Mouse (Mus musculus): ENCODE measurements at regions not wholly inside any gene's neighbourhood (a gene's known extent, or its start where the extent isn't known, plus 50 kb on each side); places are given as distances from the start of the nearest gene placed in this dataset.

DNA sequence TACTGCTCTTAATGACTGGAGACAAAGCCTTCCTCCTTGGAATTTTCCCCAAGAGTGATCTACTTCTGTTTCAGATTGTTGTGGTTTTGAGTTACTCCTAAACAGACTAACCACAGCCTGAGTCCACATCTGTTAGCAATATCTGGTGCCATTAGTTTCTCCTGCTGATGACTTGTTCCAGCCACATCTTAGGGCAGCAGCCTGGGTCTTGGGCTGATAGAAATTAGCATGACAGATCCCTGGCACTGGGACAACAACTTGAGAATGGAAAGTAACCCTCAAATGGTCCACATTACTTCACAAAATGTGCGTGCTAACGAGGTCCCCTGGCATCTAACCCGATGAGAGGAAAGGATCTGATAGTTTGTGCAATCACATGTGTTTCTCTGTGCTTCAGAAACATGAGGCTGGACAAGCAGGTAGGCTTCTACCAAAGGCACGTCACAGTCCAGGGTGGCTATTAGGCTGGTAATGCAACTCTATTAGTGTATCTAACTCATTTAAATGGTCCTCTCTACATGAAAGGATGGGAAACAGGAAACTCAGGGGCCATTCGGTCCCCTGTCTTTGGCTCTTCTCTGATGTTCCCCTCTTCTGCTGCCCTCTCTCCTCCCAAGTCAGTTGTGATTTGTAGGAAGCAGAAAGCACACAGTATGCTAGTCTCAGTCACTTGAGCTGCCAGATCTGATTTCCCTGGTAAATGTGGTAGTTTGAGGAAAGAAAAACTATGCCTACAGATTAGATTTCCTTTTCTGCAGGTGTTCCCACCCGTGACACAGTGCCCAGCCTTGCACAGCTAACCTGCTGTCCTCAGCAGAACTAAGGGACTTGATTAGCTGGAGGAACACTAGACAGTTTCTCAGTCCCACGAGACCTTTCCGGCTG lies 2866.9 kb upstream of the 5930422O12Rik start:
- no peak overlapping the region for H3K9ac ChIP-seq (ENCODE audit: low read depth, low read length)
- no peaks in the 10 kb centered on the region; the same call in 1 of the 2 replicates for H3K27me3 ChIP-seq (replicated peaks; ENCODE audit: control insufficient read depth, insufficient read depth, low read length)
- peak overlapping the region; percentile 7; the same call in 1 of the 2 replicates for H3K4me2 ChIP-seq (ENCODE audit: low read depth, low read length)
- peak; percentile 87 for ATAC-seq (ENCODE audit: low read depth)
- DNase-seq (ENCODE audit: low spot score), result peak; percentile 92
- peaks cover 13% of the 10 kb centered on the region for H3K4me1 ChIP-seq (ENCODE audit: control insufficient read depth, insufficient read depth, low read length)
- H3K9me3 ChIP-seq (ENCODE audit: control insufficient read depth, low read length), result no peaks in the 10 kb centered on the region
- no peaks in the 10 kb centered on the region for H3K36me3 ChIP-seq (ENCODE audit: control insufficient read depth, insufficient read depth, low read length)
- H3K27ac ChIP-seq (replicated peaks; ENCODE audit: low read depth, low read length), result peak overlapping the region; percentile 44
- WGBS, result 37% methylated on average over 8 of the region's 8 CpGs
- H3K4me3 ChIP-seq (ENCODE audit: low read depth, low read length), result no peak overlapping the region

DNA sequence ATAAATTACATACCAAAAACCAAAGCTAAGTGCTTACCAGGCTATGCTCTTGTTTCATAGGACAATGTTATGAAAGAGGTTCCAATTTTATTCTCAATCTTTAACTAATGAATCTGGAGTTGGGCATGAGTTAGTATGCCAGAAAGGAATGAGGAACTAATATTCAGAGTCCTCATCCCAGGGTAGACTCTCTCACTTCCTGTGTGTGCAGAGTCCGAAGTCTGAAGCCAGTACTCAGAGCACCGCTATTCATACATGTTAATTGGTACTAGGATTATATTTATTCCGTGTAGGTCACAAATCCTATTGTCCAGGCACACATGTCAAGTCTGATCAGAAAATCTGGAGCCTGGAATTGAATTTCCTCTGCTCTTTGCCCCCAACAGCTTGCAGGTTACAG lies 2858.7 kb upstream of the 5930422O12Rik start:
- ATAC-seq (ENCODE audit: low read depth) (no peak), DNase-seq (ENCODE audit: low spot score) (no peak)
- Histone ChIP-seq H3K4me3 (ENCODE audit: low read depth, low read length) (no peak overlapping the region), H3K4me2 (ENCODE audit: low read depth, low read length) (no peak overlapping the region), H3K4me1 (ENCODE audit: control insufficient read depth, insufficient read depth, low read length) (no peaks in the 10 kb centered on the region), H3K9me3 (ENCODE audit: control insufficient read depth, low read length) (no peaks in the 10 kb centered on the region), H3K27me3 (replicated peaks; ENCODE audit: control insufficient read depth, insufficient read depth, low read length) (no peaks in the 10 kb centered on the region; the same call in 1 of the 2 replicates), H3K9ac (ENCODE audit: low read depth, low read length) (no peak overlapping the region), H3K36me3 (ENCODE audit: control insufficient read depth, insufficient read depth, low read length) (no peaks in the 10 kb centered on the region), H3K27ac (replicated peaks; ENCODE audit: low read depth, low read length) (no peak overlapping the region)
- WGBS, result 71% methylated on average over 3 of the region's 3 CpGs

DNA sequence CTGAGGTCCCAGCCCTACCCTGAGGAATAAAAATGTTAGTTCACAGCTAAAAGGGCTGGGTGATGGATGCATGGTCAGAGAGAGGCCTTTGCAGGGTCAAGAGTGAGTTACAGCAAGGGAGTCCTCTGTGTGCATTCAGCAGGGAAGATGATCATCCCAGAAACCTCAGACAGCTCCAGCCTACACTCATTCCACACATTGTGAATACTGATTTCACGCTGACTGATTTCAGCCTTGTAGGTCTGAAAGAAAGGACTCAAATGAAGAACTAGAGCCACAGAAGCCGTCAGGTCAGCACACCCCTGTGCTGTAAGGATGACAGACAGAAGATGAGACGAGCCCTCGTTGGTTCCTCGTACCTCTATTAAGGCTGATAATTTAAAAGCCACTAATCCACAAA lies 2858.0 kb upstream of the 5930422O12Rik start:
- Histone ChIP-seq H3K27ac (replicated peaks; ENCODE audit: low read depth, low read length) (no peak overlapping the region), H3K4me2 (ENCODE audit: low read depth, low read length) (no peak overlapping the region), H3K9ac (ENCODE audit: low read depth, low read length) (no peak overlapping the region), H3K9me3 (ENCODE audit: control insufficient read depth, low read length) (no peaks in the 10 kb centered on the region), H3K4me1 (ENCODE audit: control insufficient read depth, insufficient read depth, low read length) (no peaks in the 10 kb centered on the region), H3K4me3 (ENCODE audit: low read depth, low read length) (no peak overlapping the region), H3K27me3 (replicated peaks; ENCODE audit: control insufficient read depth, insufficient read depth, low read length) (no peaks in the 10 kb centered on the region), H3K36me3 (ENCODE audit: control insufficient read depth, insufficient read depth, low read length) (no peaks in the 10 kb centered on the region)
- 56% methylated on average over 5 of the region's 5 CpGs for WGBS
- ATAC-seq (ENCODE audit: low read depth), result no peak
- DNase-seq (ENCODE audit: low spot score), result no peak

DNA sequence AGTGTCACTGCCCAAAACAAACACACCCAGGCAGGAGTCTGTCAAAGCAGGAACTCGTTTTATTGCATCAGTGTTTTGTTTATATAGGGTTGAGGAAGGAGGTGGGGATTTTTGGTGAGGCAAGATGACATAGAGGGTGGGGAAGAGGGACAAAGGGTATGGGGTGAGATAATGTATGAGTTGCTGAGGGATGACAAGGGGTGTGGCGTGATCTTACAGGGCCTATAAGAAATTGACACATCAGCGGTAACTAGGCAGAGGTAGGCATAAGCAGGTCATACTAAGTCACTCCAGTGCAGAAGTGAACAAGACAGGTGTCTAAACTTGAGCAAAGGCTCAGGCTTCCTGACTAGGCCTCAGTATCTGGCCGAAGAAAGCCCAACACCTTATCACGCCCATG lies 2841.0 kb upstream of the 5930422O12Rik start:
- H3K36me3 ChIP-seq (ENCODE audit: control insufficient read depth, insufficient read depth, low read length), result no peaks in the 10 kb centered on the region
- no peaks in the 10 kb centered on the region for H3K27me3 ChIP-seq (replicated peaks; ENCODE audit: control insufficient read depth, insufficient read depth, low read length)
- H3K4me3 ChIP-seq (ENCODE audit: low read depth, low read length), result no peak overlapping the region
- no peaks in the 10 kb centered on the region for H3K9me3 ChIP-seq (ENCODE audit: control insufficient read depth, low read length)
- ATAC-seq (ENCODE audit: low read depth) (no peak), DNase-seq (ENCODE audit: low spot score) (no peak)
- no peak overlapping the region for H3K9ac ChIP-seq (ENCODE audit: low read depth, low read length)
- 75% methylated on average over 5 of the region's 5 CpGs for WGBS
- no peak overlapping the region for H3K27ac ChIP-seq (replicated peaks; ENCODE audit: low read depth, low read length)
- no peak overlapping the region for H3K4me2 ChIP-seq (ENCODE audit: low read depth, low read length)
- no peaks in the 10 kb centered on the region for H3K4me1 ChIP-seq (ENCODE audit: control insufficient read depth, insufficient read depth, low read length)

DNA sequence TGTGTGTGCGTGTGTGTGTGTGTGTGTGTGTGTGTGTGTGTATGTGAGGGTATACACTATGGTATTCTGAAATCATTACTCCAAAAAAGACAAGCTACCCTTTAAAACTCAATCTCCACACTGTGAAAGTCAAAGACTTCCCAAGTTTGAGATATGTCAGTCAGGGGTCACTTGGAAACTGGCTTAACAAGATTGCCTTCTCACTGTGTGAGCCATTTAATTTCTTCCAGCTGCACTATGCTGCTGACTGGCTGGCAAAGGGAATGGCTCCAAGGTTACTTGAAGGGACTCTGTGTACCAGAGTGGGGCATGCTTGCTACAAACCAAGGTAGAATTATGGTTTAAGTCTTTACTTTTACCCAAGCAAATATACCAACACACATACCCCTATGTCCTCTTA lies 2826.1 kb upstream of the 5930422O12Rik start:
- no peak overlapping the region for H3K27ac ChIP-seq (replicated peaks; ENCODE audit: low read depth, low read length)
- ATAC-seq (ENCODE audit: low read depth), result no peak
- H3K4me1 ChIP-seq (ENCODE audit: control insufficient read depth, insufficient read depth, low read length), result no peaks in the 10 kb centered on the region
- H3K9me3 ChIP-seq (ENCODE audit: control insufficient read depth, low read length), result no peaks in the 10 kb centered on the region
- no peaks in the 10 kb centered on the region for H3K36me3 ChIP-seq (ENCODE audit: control insufficient read depth, insufficient read depth, low read length)
- H3K9ac ChIP-seq (ENCODE audit: low read depth, low read length), result no peak overlapping the region
- no peak overlapping the region for H3K4me2 ChIP-seq (ENCODE audit: low read depth, low read length)
- DNase-seq (ENCODE audit: low spot score), result no peak
- H3K4me3 ChIP-seq (ENCODE audit: low read depth, low read length), result no peak overlapping the region
- no CpG with 5 or more reads among the region's 1 CpGs for WGBS
- H3K27me3 ChIP-seq (replicated peaks; ENCODE audit: control insufficient read depth, insufficient read depth, low read length), result no peaks in the 10 kb centered on the region

DNA sequence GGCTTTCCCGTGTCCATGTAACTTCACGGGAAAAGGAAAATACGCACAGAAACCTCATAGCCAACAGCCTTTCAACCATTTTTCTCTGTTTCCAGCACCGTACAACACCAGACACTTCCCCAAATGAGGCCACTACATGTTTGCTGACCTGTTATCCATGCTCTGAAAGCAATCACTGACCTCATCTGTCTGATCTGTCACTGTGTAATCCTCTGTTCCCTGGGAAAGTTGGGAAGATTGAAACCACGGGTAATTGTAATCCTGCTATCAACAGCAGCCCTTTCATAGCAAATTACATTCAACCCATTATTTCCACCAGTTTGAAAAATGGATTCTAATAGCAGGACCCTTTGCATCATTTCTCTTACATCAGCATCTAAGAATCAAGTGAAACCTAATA lies 2798.2 kb upstream of the 5930422O12Rik start:
- peak; percentile 11 for DNase-seq (ENCODE audit: low spot score)
- no peak overlapping the region for H3K27ac ChIP-seq (replicated peaks; ENCODE audit: low read depth, low read length)
- ATAC-seq (ENCODE audit: low read depth), result no peak
- H3K4me3 ChIP-seq (ENCODE audit: low read depth, low read length), result no peak overlapping the region
- no peak overlapping the region for H3K4me2 ChIP-seq (ENCODE audit: low read depth, low read length)
- no peaks in the 10 kb centered on the region for H3K27me3 ChIP-seq (replicated peaks; ENCODE audit: control insufficient read depth, insufficient read depth, low read length)
- H3K9ac ChIP-seq (ENCODE audit: low read depth, low read length), result no peak overlapping the region
- 70% methylated on average over 5 of the region's 5 CpGs for WGBS
- H3K4me1 ChIP-seq (ENCODE audit: control insufficient read depth, insufficient read depth, low read length), result no peaks in the 10 kb centered on the region
- H3K36me3 ChIP-seq (ENCODE audit: control insufficient read depth, insufficient read depth, low read length), result no peaks in the 10 kb centered on the region
- no peaks in the 10 kb centered on the region for H3K9me3 ChIP-seq (ENCODE audit: control insufficient read depth, low read length)

DNA sequence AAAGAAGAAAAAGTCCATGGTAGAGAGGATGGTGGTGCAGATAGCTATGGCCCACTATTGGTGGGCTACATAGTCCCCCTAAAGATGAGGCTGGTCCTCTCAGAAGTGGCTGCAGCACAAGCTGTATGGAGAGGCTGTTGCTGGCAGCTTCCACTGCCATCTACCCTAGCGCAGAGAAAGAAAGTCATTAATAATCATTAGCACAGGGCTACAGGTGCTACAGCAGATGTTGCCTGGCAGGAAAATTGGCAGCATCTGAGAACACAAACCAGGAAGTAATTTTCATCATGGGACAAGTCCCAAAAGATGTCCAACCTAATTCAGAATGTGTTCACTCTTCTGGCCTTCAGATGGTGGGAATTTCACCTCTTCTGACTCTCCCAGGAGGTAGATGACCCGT lies 2791.7 kb upstream of the 5930422O12Rik start:
- H3K36me3 ChIP-seq (ENCODE audit: control insufficient read depth, insufficient read depth, low read length), result no peaks in the 10 kb centered on the region
- H3K4me2 ChIP-seq (ENCODE audit: low read depth, low read length), result no peak overlapping the region
- H3K9ac ChIP-seq (ENCODE audit: low read depth, low read length), result no peak overlapping the region
- no peaks in the 10 kb centered on the region for H3K27me3 ChIP-seq (replicated peaks; ENCODE audit: control insufficient read depth, insufficient read depth, low read length)
- no peaks in the 10 kb centered on the region for H3K4me1 ChIP-seq (ENCODE audit: control insufficient read depth, insufficient read depth, low read length)
- no peak for ATAC-seq (ENCODE audit: low read depth)
- DNase-seq (ENCODE audit: low spot score), result no peak
- no peak overlapping the region for H3K4me3 ChIP-seq (ENCODE audit: low read depth, low read length)
- WGBS, result 82% methylated on average over 2 of the region's 2 CpGs
- H3K27ac ChIP-seq (replicated peaks; ENCODE audit: low read depth, low read length), result no peak overlapping the region
- no peaks in the 10 kb centered on the region for H3K9me3 ChIP-seq (ENCODE audit: control insufficient read depth, low read length)

DNA sequence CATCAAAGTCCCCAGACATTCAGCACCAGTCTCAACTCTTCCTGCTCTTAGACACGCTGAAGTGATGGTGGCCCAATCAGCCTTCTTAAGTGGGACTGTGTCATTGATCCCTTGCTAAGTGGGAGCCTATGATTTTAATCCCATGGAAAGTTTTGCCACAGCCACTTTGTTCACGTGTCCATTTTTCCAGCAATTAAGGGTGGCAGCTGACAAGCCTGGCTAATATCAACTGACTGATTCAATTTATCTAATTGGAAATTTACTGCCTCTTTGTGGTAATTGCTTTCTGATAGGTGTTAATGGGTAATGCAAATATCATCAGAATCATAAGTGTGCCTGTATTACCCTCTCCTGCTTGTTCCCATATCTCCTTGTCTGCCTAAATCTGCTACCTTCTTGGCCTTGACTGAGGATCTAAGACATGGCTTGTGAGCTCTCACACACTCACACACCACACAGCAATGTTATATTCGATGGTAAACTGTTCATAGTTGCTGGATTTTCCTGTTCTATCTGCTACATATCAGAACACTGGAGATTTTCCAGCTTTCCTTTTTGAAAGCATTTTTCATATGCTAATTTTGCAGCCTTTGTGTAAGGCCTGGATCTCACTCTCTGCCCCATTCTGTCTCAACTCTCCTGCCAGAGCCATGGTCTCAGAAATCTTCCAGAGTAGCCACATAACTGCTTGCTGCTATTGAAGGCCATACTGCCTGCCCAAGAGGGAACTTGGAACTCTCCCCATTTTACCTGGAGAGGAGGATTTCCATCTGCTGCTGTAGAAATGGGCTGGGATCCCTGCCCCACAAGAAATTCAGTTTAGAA lies 2785.4 kb upstream of the 5930422O12Rik start:
- no peak overlapping the region for H3K9ac ChIP-seq (ENCODE audit: low read depth, low read length)
- no peaks in the 10 kb centered on the region for H3K9me3 ChIP-seq (ENCODE audit: control insufficient read depth, low read length)
- H3K4me2 ChIP-seq (ENCODE audit: low read depth, low read length), result no peak overlapping the region
- WGBS, result 61% methylated on average over 3 of the region's 3 CpGs
- no peaks in the 10 kb centered on the region for H3K27me3 ChIP-seq (replicated peaks; ENCODE audit: control insufficient read depth, insufficient read depth, low read length)
- H3K27ac ChIP-seq (replicated peaks; ENCODE audit: low read depth, low read length), result no peak overlapping the region
- no peak overlapping the region for H3K4me3 ChIP-seq (ENCODE audit: low read depth, low read length)
- DNase-seq (ENCODE audit: low spot score), result no peak
- no peak for ATAC-seq (ENCODE audit: low read depth)
- no peaks in the 10 kb centered on the region for H3K4me1 ChIP-seq (ENCODE audit: control insufficient read depth, insufficient read depth, low read length)
- no peaks in the 10 kb centered on the region for H3K36me3 ChIP-seq (ENCODE audit: control insufficient read depth, insufficient read depth, low read length)
